Mouse (Mus musculus): ENCODE data around the gene Tex52. TPM values are rescaled to one million over a fixed set of nuclear protein-coding genes. Genes with fewer than 3 reads are reported as not detected.

The Tex52 gene
- polyA plus RNA-seq, 1 experiment from 2014 or later = 0.06 TPM

DNA sequence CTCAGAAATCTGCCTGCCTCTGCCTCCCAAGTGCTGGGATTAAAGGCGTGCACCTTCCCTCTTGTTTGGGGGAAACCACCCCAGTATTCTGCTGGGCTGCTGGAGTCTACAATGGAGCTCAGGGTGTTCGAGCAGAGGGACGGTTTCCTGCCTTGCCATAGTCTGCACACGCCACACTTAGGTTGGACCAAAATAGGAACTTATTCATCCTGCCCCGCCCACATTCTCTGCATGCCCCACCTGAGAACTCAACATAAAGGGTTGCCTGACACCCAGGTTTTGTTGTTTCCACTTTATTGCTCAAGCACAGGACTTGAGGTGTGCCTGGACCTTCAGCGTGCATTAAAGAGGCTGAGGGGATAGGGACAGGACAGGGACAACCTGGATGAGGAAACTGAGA lies 54.6 kb downstream of the Tex52 start:
- ATAC-seq (ENCODE audit: insufficient read depth) = no peak
- Histone ChIP-seq H3K4me3 (replicated peaks) (no peak overlapping the region), H3K4me2 (no peak overlapping the region), H3K27ac (replicated peaks) (no peak overlapping the region), H3K9ac (no peak overlapping the region), H3K9me3 (replicated peaks) (no peaks in the 10 kb centered on the region), H3K4me1 (replicated peaks) (peaks cover 23% of the 10 kb centered on the region), H3K36me3 (replicated peaks) (peaks cover 67% of the 10 kb centered on the region), H3K27me3 (no peaks in the 10 kb centered on the region)
- WGBS (ENCODE audit: insufficient replicate concordance) = 61% methylated on average over 6 of the region's 6 CpGs

DNA sequence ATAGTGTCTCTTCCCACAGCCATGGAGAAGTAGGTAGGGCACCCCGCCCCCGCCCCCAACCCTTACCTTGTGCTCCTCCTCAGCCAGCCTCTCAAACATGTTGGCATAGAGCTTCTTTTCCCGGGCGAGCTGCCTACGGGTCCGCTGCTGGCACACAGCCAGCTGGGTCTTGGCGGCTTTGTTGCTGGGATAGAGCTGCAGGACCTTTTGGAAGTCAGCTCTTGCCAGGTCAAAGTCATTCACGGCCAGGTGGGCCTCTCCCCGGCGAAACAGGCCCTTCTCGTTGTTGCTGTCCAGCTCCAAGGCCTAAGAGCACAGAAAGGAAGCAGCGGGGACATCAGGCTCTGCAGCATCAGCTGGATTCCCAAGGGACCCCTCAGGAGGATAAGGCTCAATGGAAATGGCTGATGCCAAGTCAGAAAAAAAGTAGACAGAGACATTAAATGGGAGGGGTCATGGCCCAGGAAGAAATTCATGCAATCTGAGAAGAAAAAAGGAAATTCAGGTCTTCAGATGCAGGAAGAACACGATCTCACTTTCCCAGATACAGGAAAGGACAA lies 57.2 kb downstream of the Tex52 start:
- peaks cover 85% of the 10 kb centered on the region for H3K36me3 ChIP-seq (replicated peaks)

DNA sequence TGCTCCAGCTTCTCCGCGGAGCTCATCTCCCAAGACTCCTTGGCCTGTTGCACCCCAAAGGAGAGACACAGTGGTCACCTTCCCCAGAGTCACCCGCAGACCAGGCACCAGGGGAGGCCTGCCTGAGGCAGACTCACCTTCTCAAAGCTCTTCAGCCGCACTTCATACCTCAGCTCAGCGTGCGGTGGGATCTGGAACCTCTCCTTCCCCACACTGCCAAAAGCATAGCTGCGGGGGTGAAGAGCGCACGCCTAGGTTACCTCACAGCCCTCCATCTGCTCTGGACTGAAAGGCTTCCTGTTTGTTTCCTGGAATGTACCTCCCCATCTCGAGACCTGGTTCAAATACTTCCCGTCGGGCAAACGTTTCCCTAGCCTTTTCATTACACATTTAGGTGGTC lies 58.3 kb downstream of the Tex52 start:
- Histone ChIP-seq H3K4me1 (replicated peaks) (peaks cover 49% of the 10 kb centered on the region), H3K9me3 (replicated peaks) (no peaks in the 10 kb centered on the region), H3K27ac (replicated peaks) (no peak overlapping the region), H3K36me3 (replicated peaks) (peaks cover 78% of the 10 kb centered on the region), H3K4me2 (no peak overlapping the region), H3K27me3 (no peaks in the 10 kb centered on the region), H3K4me3 (replicated peaks) (no peak overlapping the region), H3K9ac (no peak overlapping the region)
- WGBS (ENCODE audit: insufficient replicate concordance) = 87% methylated on average over 13 of the region's 13 CpGs
- ATAC-seq (ENCODE audit: insufficient read depth) = no peak

More for the DNA sequence above, 57.2 kb downstream of the Tex52 start:
- WGBS (ENCODE audit: insufficient replicate concordance) = 86% methylated on average over 13 of the region's 13 CpGs
- no peak overlapping the region for H3K27ac ChIP-seq (replicated peaks)
- H3K4me1 ChIP-seq (replicated peaks) = peaks cover 40% of the 10 kb centered on the region
- H3K27me3 ChIP-seq = no peaks in the 10 kb centered on the region
- no peak overlapping the region for H3K4me2 ChIP-seq
- H3K9ac ChIP-seq = no peak overlapping the region
- no peaks in the 10 kb centered on the region for H3K9me3 ChIP-seq (replicated peaks)
- no peak for ATAC-seq (ENCODE audit: insufficient read depth)
- H3K4me3 ChIP-seq (replicated peaks) = no peak overlapping the region

Other genes starting within 250 kb of the Tex52 start
- 22.9 and 23.6 TPM in 2 replicates for gene Tspan9, start 231.9 kb upstream of the Tex52 start, polyA plus RNA-seq (2015; fragmentation: Nextera tagmentation; extraction: Ambion mirVana)
- 0.55 and 0.56 TPM in 2 replicates for gene Tead4, start 74.6 kb upstream of the Tex52 start, polyA plus RNA-seq (2015; fragmentation: Nextera tagmentation; extraction: Ambion mirVana)
- gene Tulp3, start 19.6 kb upstream of the Tex52 start, polyA plus RNA-seq (2015; fragmentation: Nextera tagmentation; extraction: Ambion mirVana) = 1.5 and 1.7 TPM in 2 replicates
- gene Rhno1, start 12.5 kb upstream of the Tex52 start, polyA plus RNA-seq (2015; fragmentation: Nextera tagmentation; extraction: Ambion mirVana) = 53.4 and 54.9 TPM in 2 replicates
- 15.8 and 16.5 TPM in 2 replicates for gene Foxm1, start 12.5 kb upstream of the Tex52 start, polyA plus RNA-seq (2015; fragmentation: Nextera tagmentation; extraction: Ambion mirVana)
- not detected in 2 replicates for gene Gm44596, start within 50 bp of the Tex52 start, polyA plus RNA-seq (2015; fragmentation: Nextera tagmentation; extraction: Ambion mirVana)
- 2.1 and 2.6 TPM in 2 replicates for gene Nrip2, start 23.8 kb downstream of the Tex52 start, polyA plus RNA-seq (2015; fragmentation: Nextera tagmentation; extraction: Ambion mirVana)
- gene Itfg2, start 49.5 kb downstream of the Tex52 start, polyA plus RNA-seq (2015; fragmentation: Nextera tagmentation; extraction: Ambion mirVana) = 12.1 and 13.9 TPM in 2 replicates
- 188 and 192 TPM in 2 replicates for gene Fkbp4, start 63.2 kb downstream of the Tex52 start, polyA plus RNA-seq (2015; fragmentation: Nextera tagmentation; extraction: Ambion mirVana)
- gene Pzp, start 151.3 kb downstream of the Tex52 start, polyA plus RNA-seq (2015; fragmentation: Nextera tagmentation; extraction: Ambion mirVana) = 339 and 487 TPM in 2 replicates
- 20.5 and 25.0 TPM in 2 replicates for gene A2ml1, start 206.2 kb downstream of the Tex52 start, polyA plus RNA-seq (2015; fragmentation: Nextera tagmentation; extraction: Ambion mirVana)
- gene Klrb1a, start 248.1 kb downstream of the Tex52 start, polyA plus RNA-seq (2015; fragmentation: Nextera tagmentation; extraction: Ambion mirVana) = 0.51 and 0.56 TPM in 2 replicates

Data from liver, embryonic 15.5 days (tissue).